Mouse (Mus musculus) neural tube, embryonic 11.5 days (tissue): ENCODE measurements at regions not wholly inside any gene's neighbourhood (a gene's known extent, or its start where the extent isn't known, plus 50 kb on each side); places are given as distances from the start of the nearest gene placed in this dataset.

Experiments
- ATAC-seq: fragments of 200-750 bp; cut with Nextera tagmentation; 2 replicates; pipeline ENCODE4 v1.8.0; 2017; ENCODE audit warnings: moderate number of reproducible peaks, mild to moderate bottlenecking, moderate TSS enrichment, moderate library complexity; ENCODE audit not compliant: insufficient read depth, low FRiP score, low TSS enrichment
- DNase-seq: peaks from one replicate; pipeline ENCODE4 v3.0.0-alpha.2; 2015; ENCODE audit warnings: low spot score
- H3K27ac ChIP-seq: fragments of 300-500 bp; sonication (generic); 2 replicates; pipeline ENCODE4 v1.5.1; 2014; ENCODE audit warnings: low read depth, mild to moderate bottlenecking, low read length
- H3K27me3 ChIP-seq: fragments of 300-500 bp; sonication (generic); 2 replicates; pipeline ENCODE4 v1.6.1; 2014; ENCODE audit warnings: mild to moderate bottlenecking, low read length, mixed read lengths; ENCODE audit not compliant: control insufficient read depth, insufficient read depth
- H3K36me3 ChIP-seq: fragments of 300-500 bp; sonication (generic); 2 replicates; pipeline ENCODE4 v1.6.1; 2014; ENCODE audit warnings: mild to moderate bottlenecking, low read length, moderate library complexity, mixed read lengths; ENCODE audit not compliant: control insufficient read depth, insufficient read depth
- H3K4me1 ChIP-seq: fragments of 300-500 bp; sonication (generic); 2 replicates; pipeline ENCODE4 v1.6.1; 2014; ENCODE audit warnings: low read length, mixed read lengths; ENCODE audit not compliant: control insufficient read depth, insufficient read depth
- H3K4me2 ChIP-seq: fragments of 300-500 bp; sonication (generic); 2 replicates; pipeline ENCODE4 v1.6.1; 2014; ENCODE audit warnings: low read depth, mild to moderate bottlenecking, moderate library complexity
- H3K4me3 ChIP-seq: fragments of 300-500 bp; sonication (generic); 2 replicates; pipeline ENCODE4 v1.5.1; 2014; ENCODE audit warnings: low read depth, low read length
- H3K9ac ChIP-seq: fragments of 300-500 bp; sonication (generic); 2 replicates; pipeline ENCODE4 v1.6.1; 2014; ENCODE audit warnings: mild to moderate bottlenecking, low read length
- H3K9me3 ChIP-seq: fragments of 300-500 bp; sonication (generic); 2 replicates; pipeline ENCODE4 v1.6.1; 2016; ENCODE audit warnings: low read length; ENCODE audit not compliant: control insufficient read depth
- WGBS: fragments of 180-500 bp; shearing (Covaris S2); extraction: QIAGEN DNeasy Blood & Tissue Kit; methylation state at CpG from one replicate; pipeline ENCODE4 v1.1.7; 2014; 5-methylcytosine and 5-hydroxymethylcytosine counted together

DNA sequence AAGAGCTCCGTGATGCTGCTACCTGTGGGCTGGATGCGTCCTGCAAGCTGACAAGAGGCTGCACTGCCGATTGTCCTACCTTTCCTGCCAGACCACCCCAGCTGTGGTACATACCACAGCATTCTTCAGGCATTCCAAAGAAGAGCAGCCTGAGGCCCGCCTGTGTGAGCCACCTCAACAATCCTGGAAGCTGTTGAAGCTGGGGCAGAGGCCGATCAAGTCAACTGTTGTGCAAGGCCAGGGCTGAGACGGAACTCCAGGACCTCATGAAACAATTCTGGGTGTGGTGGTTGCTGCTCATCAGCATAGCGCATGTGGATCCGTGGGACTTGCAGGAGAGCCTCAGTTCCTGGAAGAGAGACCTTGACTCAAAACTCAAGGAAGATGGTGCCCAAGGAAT, 448.3 kb downstream of the Etnk1 start:
- H3K4me1 ChIP-seq = no peaks in the 10 kb centered on the region
- ATAC-seq (no peak), DNase-seq (no peak)
- H3K27me3 ChIP-seq = no peaks in the 10 kb centered on the region
- 81% methylated on average over 8 of the region's 8 CpGs for WGBS
- no peaks in the 10 kb centered on the region for H3K9me3 ChIP-seq
- no peak overlapping the region for H3K4me2 ChIP-seq
- H3K9ac ChIP-seq = no peak overlapping the region
- H3K36me3 ChIP-seq = no peaks in the 10 kb centered on the region
- H3K4me3 ChIP-seq = no peak overlapping the region
- H3K27ac ChIP-seq = no peak overlapping the region

DNA sequence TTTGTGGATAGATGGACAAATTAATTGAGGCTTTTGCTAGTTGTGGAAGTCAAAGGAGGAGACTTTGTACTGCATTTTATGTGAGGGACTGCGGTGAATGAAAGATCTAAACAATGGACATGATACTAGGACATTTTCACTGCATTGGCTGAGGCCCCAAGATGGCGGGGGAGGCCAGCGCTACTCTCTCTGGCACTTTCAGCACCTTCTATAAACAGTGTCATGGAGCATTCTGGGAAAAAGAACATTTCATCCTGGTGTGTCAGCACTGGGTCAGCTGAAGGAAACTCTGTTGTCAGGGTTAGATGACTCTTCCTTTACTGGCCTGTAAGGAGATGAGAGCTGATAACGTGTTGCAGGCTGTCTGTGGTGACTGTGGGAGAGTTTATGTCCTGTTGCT, 449.4 kb downstream of the Etnk1 start:
- Histone ChIP-seq H3K4me3 (no peak overlapping the region), H3K4me2 (no peak overlapping the region), H3K9ac (no peak overlapping the region), H3K36me3 (no peaks in the 10 kb centered on the region), H3K4me1 (no peaks in the 10 kb centered on the region), H3K27me3 (no peaks in the 10 kb centered on the region), H3K27ac (no peak overlapping the region), H3K9me3 (no peaks in the 10 kb centered on the region)
- 85% methylated on average over 4 of the region's 4 CpGs for WGBS
- DNase-seq (no peak), ATAC-seq (no peak)

DNA sequence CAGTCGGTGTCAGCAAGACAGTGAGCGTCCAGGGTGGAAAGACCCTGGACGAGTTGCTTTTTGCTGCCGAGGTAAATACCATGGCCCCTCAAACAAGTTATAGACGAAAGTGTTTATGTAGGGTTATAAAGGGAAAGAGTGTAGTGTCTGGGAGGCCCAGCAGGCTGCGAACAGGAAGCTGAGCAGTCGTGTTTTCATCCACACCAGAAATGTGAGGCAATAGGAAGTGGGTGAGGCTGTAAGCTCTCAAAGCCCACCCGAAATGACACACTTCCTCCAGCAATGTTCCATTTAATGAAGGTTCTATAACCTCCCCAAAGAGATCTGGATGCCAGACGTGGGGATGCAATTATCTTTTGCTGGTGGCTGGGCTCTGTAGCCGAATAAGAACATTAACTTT, 451.5 kb downstream of the Etnk1 start:
- ATAC-seq (no peak), DNase-seq (no peak)
- no peak overlapping the region for H3K4me2 ChIP-seq
- H3K4me1 ChIP-seq = no peaks in the 10 kb centered on the region
- no peak overlapping the region for H3K9ac ChIP-seq
- no peak overlapping the region for H3K4me3 ChIP-seq
- H3K36me3 ChIP-seq = no peaks in the 10 kb centered on the region
- no peaks in the 10 kb centered on the region for H3K27me3 ChIP-seq
- 62% methylated on average over 10 of the region's 10 CpGs for WGBS
- H3K9me3 ChIP-seq = no peaks in the 10 kb centered on the region
- H3K27ac ChIP-seq = no peak overlapping the region

DNA sequence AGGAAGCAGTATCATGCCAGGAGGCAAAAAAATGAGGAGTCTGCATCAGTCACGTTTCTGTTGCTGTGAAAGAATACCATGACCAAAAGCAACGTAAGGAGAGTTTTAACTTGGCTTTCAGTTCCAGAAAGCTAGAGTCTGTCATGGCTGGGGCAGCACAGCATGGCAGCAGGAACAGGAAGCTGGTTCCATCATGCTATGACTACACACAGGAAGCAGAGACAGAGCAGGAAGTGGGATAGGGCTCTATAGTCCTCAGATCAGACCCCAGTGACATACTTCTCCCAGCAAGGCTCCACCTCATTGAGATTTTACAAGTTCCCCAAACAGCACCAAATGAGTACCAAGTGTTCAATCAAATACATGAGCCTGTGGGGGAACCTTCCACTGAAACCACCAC, 453.6 kb downstream of the Etnk1 start:
- Histone ChIP-seq H3K27ac (no peak overlapping the region), H3K4me3 (no peak overlapping the region), H3K9ac (no peak overlapping the region), H3K4me1 (no peaks in the 10 kb centered on the region), H3K9me3 (no peaks in the 10 kb centered on the region), H3K36me3 (no peaks in the 10 kb centered on the region), H3K27me3 (no peaks in the 10 kb centered on the region), H3K4me2 (no peak overlapping the region)
- 82% methylated on average over 2 of the region's 2 CpGs for WGBS
- no peak for DNase-seq
- ATAC-seq = no peak

DNA sequence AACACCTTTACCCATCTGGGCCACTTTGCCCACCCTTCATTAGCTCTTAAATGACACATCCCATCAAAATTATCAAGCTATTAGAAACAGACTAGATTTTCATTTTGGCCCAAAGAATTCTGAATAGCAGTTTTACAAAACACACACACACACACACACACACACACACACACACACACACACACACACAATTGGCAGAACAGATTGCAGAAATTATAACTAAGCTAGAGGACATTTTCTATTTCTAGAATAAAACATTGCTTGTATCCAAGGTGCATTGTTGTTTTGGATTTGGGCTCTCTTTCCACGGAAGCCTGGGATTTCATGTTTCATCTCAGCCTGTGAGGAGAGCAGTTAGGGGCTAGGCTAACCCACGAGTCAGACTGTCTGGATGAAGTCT, 455.1 kb downstream of the Etnk1 start:
- 83% methylated on average over 2 of the region's 2 CpGs for WGBS
- H3K9me3 ChIP-seq = no peaks in the 10 kb centered on the region
- no peak overlapping the region for H3K9ac ChIP-seq
- no peaks in the 10 kb centered on the region for H3K36me3 ChIP-seq
- DNase-seq (no peak), ATAC-seq (no peak)
- no peak overlapping the region for H3K4me2 ChIP-seq
- H3K27me3 ChIP-seq = no peaks in the 10 kb centered on the region
- H3K27ac ChIP-seq = no peak overlapping the region
- H3K4me1 ChIP-seq = no peaks in the 10 kb centered on the region
- no peak overlapping the region for H3K4me3 ChIP-seq

DNA sequence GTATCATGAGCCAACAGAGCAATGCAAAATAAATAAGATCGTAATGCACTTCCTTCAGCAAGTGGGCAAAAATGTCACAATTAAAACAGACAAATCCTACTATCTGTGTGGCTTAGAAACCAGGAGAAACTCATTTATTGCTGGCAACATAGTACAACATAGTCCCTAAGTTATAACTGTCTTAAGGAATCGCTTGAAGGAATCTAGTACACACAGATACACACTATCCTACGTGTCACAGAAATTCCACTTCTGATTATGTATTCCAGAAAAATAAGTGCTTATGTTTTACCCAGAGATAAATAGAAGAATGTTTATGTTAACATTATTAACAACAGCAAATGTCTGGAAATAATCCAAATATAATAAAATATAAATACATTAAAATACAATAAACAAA, 457.9 kb downstream of the Etnk1 start:
- Histone ChIP-seq H3K27me3 (no peaks in the 10 kb centered on the region), H3K4me1 (no peaks in the 10 kb centered on the region), H3K9me3 (no peaks in the 10 kb centered on the region), H3K36me3 (no peaks in the 10 kb centered on the region), H3K4me3 (no peak overlapping the region), H3K4me2 (no peak overlapping the region), H3K27ac (no peak overlapping the region), H3K9ac (no peak overlapping the region)
- no peak for DNase-seq
- ATAC-seq = no peak
- 93% methylated on average over 3 of the region's 3 CpGs for WGBS

DNA sequence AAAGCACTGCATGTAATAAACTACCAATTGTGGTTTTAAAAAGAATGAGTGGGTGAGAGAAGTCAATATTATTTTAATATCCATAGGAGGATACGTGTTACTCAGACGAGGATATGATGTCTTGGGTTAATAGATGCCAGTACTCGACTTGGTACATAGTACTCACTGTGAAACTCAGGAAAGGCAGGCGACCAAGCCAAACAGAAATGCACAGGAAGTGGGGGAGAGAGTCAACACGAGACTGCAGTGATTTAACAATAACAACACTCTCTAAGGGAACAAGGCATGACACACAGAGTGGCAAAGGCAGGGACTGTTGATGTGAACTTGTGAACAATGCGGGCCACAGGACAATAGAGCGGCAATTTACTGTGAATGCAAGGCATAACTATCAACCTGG, 464.6 kb downstream of the Etnk1 start:
- Histone ChIP-seq H3K4me2 (no peak overlapping the region), H3K36me3 (no peaks in the 10 kb centered on the region), H3K9me3 (no peaks in the 10 kb centered on the region), H3K27ac (no peak overlapping the region), H3K4me1 (no peaks in the 10 kb centered on the region), H3K9ac (no peak overlapping the region), H3K4me3 (no peak overlapping the region), H3K27me3 (no peaks in the 10 kb centered on the region)
- 77% methylated on average over 7 of the region's 7 CpGs for WGBS
- ATAC-seq (no peak), DNase-seq (no peak)

DNA sequence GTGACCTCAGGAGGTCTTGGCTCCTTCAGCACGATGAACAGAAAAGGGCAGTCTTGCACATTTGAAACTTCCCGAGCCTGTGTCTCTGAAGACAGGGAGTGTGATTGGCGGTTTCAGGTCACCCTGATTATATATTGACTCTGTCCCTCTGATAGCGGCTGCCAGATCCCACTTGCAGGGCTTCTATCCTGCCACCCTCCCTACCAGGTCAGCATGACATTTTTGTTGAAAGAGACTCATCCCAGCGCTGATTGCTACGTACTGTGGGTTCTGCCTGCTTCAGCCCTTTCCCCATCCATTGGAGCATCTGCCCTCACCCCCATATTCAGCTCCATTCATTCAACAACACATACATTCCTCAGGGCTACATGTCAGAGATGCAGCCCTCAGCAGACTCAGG, 466.7 kb downstream of the Etnk1 start:
- ATAC-seq = no peak
- no peak overlapping the region for H3K9ac ChIP-seq
- no peak overlapping the region for H3K27ac ChIP-seq
- H3K36me3 ChIP-seq = no peaks in the 10 kb centered on the region
- no peak overlapping the region for H3K4me2 ChIP-seq
- no peaks in the 10 kb centered on the region for H3K4me1 ChIP-seq
- H3K9me3 ChIP-seq = no peaks in the 10 kb centered on the region
- WGBS = 79% methylated on average over 6 of the region's 6 CpGs
- no peaks in the 10 kb centered on the region for H3K27me3 ChIP-seq
- DNase-seq = no peak
- H3K4me3 ChIP-seq = no peak overlapping the region

DNA sequence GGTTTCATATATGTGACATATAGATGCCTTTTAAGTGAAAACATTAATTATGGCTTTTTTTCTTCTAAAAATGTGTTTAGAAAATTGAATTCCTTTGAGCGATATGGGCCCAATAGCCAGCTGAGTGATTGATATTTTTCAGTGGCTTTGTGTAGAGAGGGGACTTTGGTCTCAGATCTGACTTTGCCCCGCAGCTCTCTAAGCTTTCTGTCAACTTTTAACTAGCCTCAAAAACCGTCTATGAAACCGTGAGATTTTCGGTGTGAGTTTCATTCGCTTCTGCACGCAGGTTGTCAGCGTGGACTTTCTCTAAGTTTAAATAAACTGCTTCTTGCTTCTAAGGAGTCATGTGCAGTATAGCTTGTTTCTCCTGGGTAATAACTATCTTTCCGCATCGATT, 467.3 kb downstream of the Etnk1 start:
- no peak for DNase-seq
- H3K27ac ChIP-seq = no peak overlapping the region
- 85% methylated on average over 10 of the region's 10 CpGs for WGBS

More for the DNA sequence above, 467.3 kb downstream of the Etnk1 start:
- Histone ChIP-seq H3K4me3 (no peak overlapping the region), H3K36me3 (no peaks in the 10 kb centered on the region), H3K27me3 (no peaks in the 10 kb centered on the region), H3K4me1 (no peaks in the 10 kb centered on the region), H3K9ac (no peak overlapping the region), H3K9me3 (no peaks in the 10 kb centered on the region), H3K4me2 (no peak overlapping the region)
- no peak for ATAC-seq
